Mouse (Mus musculus): ENCODE data around the gene Sim2. TPM values are rescaled to one million over a fixed set of nuclear protein-coding genes. Genes with fewer than 3 reads are reported as not detected.

Sim2 gene
- polyA plus RNA-seq, 2 experiments: 0.02 TPM; not detected in 1

DNA sequence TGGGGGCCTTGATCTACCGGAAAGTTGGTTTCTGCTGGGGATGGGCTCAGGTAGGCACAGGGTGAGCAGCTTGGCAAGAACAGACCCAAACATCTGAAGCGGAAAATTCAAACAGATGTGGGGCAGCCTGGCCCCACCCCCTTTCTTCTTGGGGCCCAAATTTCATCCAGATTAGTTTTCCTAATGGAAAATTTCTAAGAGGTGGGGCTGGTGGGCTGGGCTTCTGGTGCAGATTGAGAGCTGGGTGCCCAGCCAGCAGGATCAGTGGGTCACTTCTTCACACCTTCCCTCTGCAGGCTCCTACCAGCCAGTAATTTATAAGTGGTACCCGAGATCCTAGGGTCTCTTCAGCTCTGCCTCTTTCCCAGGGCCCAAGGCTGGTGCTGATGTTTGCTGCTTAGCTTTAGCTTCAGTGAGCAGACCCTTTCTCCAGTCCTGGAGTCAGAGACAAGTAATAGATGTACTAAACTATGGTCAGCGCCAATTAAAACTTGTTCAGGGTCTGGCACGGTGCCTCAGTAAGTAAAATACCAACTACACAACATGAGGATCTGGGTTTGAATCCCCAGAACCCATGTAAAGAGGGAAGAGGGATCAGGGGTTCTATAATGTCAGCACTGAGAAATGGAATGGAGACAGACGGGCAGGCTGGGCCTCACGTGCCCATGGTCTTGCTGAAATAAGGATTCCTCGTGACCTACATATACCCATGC lies 2.6 kb upstream of the Sim2 start:
- Histone ChIP-seq H3K27me3 (ENCODE audit: control insufficient read depth, insufficient read depth, low read length) (peaks cover 97% of the 10 kb centered on the region), H3K9me3 (ENCODE audit: control insufficient read depth, low read length) (no peaks in the 10 kb centered on the region), H3K9ac (replicated peaks) (no peak overlapping the region), H3K4me1 (replicated peaks; ENCODE audit: control insufficient read depth in 2 of 2, insufficient read depth in 2 of 2, low read length in 1 of 2) (no peaks in the 10 kb centered on the region), H3K27ac (no peak overlapping the region), H3K4me2 (ENCODE audit: low read depth) (no peak overlapping the region), H3K4me3 (ENCODE audit: insufficient read depth in 1 of 2, low read depth in 2 of 2, low read length in 2 of 2) (no peak overlapping the region), H3K36me3 (replicated peaks; ENCODE audit: control insufficient read depth, insufficient read depth, low read depth) (no peaks in the 10 kb centered on the region)
- TF ChIP-seq EP300 (IDR thresholded peaks at IDR 0.05; ENCODE audit: low read depth) (no peak), CTCF (IDR thresholded peaks at IDR 0.05; ENCODE audit: low read depth) (no peak)
- DNase-seq (ENCODE audit: low read depth in 3 of 3, low spot score in 3 of 3) (no peak), ATAC-seq (ENCODE audit: insufficient read depth) (no peak)
- WGBS (ENCODE audit: insufficient replicate concordance): 7% methylated on average over 8 of the region's 8 CpGs

- no peak overlapping the region for H3K4me2 ChIP-seq (ENCODE audit: low read depth)
- no peaks in the 10 kb centered on the region for H3K9me3 ChIP-seq (ENCODE audit: control insufficient read depth, low read length)
- WGBS (ENCODE audit: insufficient replicate concordance): 2% methylated on average over 45 of the region's 46 CpGs
- peaks cover 97% of the 10 kb centered on the region for H3K27me3 ChIP-seq (ENCODE audit: control insufficient read depth, insufficient read depth, low read length)
- H3K36me3 ChIP-seq (replicated peaks; ENCODE audit: control insufficient read depth, insufficient read depth, low read depth): no peaks in the 10 kb centered on the region
- no peaks in the 10 kb centered on the region for H3K4me1 ChIP-seq (replicated peaks; ENCODE audit: control insufficient read depth in 2 of 2, insufficient read depth in 2 of 2, low read length in 1 of 2)
- no peak overlapping the region for H3K27ac ChIP-seq
- H3K9ac ChIP-seq (replicated peaks): no peak overlapping the region
- no peak overlapping the region for H3K4me3 ChIP-seq (ENCODE audit: insufficient read depth in 1 of 2, low read depth in 2 of 2, low read length in 2 of 2)
- TF ChIP-seq CTCF (IDR thresholded peaks at IDR 0.05; ENCODE audit: low read depth): no peak
- no peak for DNase-seq (ENCODE audit: low read depth in 3 of 3, low spot score in 3 of 3)
- no peak for ATAC-seq (ENCODE audit: insufficient read depth)
These were observed 1.5 kb upstream of the Sim2 start for GRCm38 (mm10) chr16:94082960-94083847.

GRCm38 (mm10) chr16:94083848-94084525 lies 744 bp upstream of the Sim2 start:
- peaks cover 99% of the 10 kb centered on the region for H3K27me3 ChIP-seq (ENCODE audit: control insufficient read depth, insufficient read depth, low read length)
- WGBS (ENCODE audit: insufficient replicate concordance): 1% methylated on average over 41 of the region's 41 CpGs
- no peaks in the 10 kb centered on the region for H3K9me3 ChIP-seq (ENCODE audit: control insufficient read depth, low read length)
- H3K27ac ChIP-seq: no peak overlapping the region
- ATAC-seq (ENCODE audit: insufficient read depth): no peak
- H3K4me1 ChIP-seq (replicated peaks; ENCODE audit: control insufficient read depth in 2 of 2, insufficient read depth in 2 of 2, low read length in 1 of 2): no peaks in the 10 kb centered on the region
- no peaks in the 10 kb centered on the region for H3K36me3 ChIP-seq (replicated peaks; ENCODE audit: control insufficient read depth, insufficient read depth, low read depth)
- no peak overlapping the region for H3K4me2 ChIP-seq (ENCODE audit: low read depth)
- no peak overlapping the region for H3K9ac ChIP-seq (replicated peaks)
- no peak for DNase-seq (ENCODE audit: low read depth in 3 of 3, low spot score in 3 of 3)
- TF ChIP-seq CTCF (IDR thresholded peaks at IDR 0.05; ENCODE audit: low read depth) (no peak), EP300 (IDR thresholded peaks at IDR 0.05; ENCODE audit: low read depth) (no peak)
- no peak overlapping the region for H3K4me3 ChIP-seq (ENCODE audit: insufficient read depth in 1 of 2, low read depth in 2 of 2, low read length in 2 of 2)

- Histone ChIP-seq H3K36me3 (replicated peaks; ENCODE audit: control insufficient read depth, insufficient read depth, low read depth) (no peaks in the 10 kb centered on the region), H3K9ac (replicated peaks) (no peak overlapping the region), H3K4me3 (ENCODE audit: insufficient read depth in 1 of 2, low read depth in 2 of 2, low read length in 2 of 2) (no peak overlapping the region), H3K27me3 (ENCODE audit: control insufficient read depth, insufficient read depth, low read length) (peaks cover 99% of the 10 kb centered on the region), H3K4me1 (replicated peaks; ENCODE audit: control insufficient read depth in 2 of 2, insufficient read depth in 2 of 2, low read length in 1 of 2) (no peaks in the 10 kb centered on the region), H3K9me3 (ENCODE audit: control insufficient read depth, low read length) (no peaks in the 10 kb centered on the region), H3K4me2 (ENCODE audit: low read depth) (no peak overlapping the region), H3K27ac (no peak overlapping the region)
- DNase-seq (ENCODE audit: low read depth in 3 of 3, low spot score in 3 of 3) (no peak), ATAC-seq (ENCODE audit: insufficient read depth) (no peak)
- 2% methylated on average over 52 of the region's 57 CpGs for WGBS (ENCODE audit: insufficient replicate concordance)
- no peak for TF ChIP-seq EP300 (IDR thresholded peaks at IDR 0.05; ENCODE audit: low read depth)
- no peak for TF ChIP-seq CTCF (IDR thresholded peaks at IDR 0.05; ENCODE audit: low read depth)
These were observed 1.0 kb downstream of the Sim2 start for GRCm38 (mm10) chr16:94085603-94086285.

All from liver, embryonic 14.5 days (tissue).